Mouse (Mus musculus) ES-Bruce4 (cell line): ENCODE results near the gene 1700113H08Rik. TPM values are rescaled to one million over a fixed set of nuclear protein-coding genes. Genes with fewer than 3 reads are reported as not detected.
A peak's percentile ranks its signal among the peaks of the same experiment; 100 is the strongest.

Experiments used
- H3K27ac ChIP-seq: 2 replicates; pipeline ENCODE4 v1.5.1; 2012; ENCODE audit warnings: low read length, inconsistent platforms; ENCODE audit not compliant: insufficient read depth
- H3K27me3 ChIP-seq: 2 replicates; pipeline ENCODE4 v1.6.1; 2012; ENCODE audit warnings: mild to moderate bottlenecking, low read length, inconsistent platforms; ENCODE audit not compliant: control insufficient read depth, poor library complexity, insufficient read depth, severe bottlenecking
- H3K36me3 ChIP-seq: 2 replicates; pipeline ENCODE4 v1.6.1; 2012; ENCODE audit warnings: inconsistent platforms, mild to moderate bottlenecking, low read length, moderate library complexity; ENCODE audit not compliant: control insufficient read depth, poor library complexity, insufficient read depth, severe bottlenecking
- H3K4me1 ChIP-seq: one replicate; pipeline ENCODE4 v1.8.1; 2011; ENCODE audit warnings: low read length; ENCODE audit not compliant: control insufficient read depth, insufficient read depth
- H3K4me3 ChIP-seq: 2 replicates; pipeline ENCODE4 v1.5.1; 2011; ENCODE audit warnings: low read depth, mild to moderate bottlenecking, low read length
- H3K9ac ChIP-seq: 2 replicates; pipeline ENCODE4 v1.6.1; 2012; ENCODE audit warnings: low read depth, mild to moderate bottlenecking, inconsistent platforms; ENCODE audit not compliant: poor library complexity, severe bottlenecking
- H3K9me3 ChIP-seq: replicated peaks from 2 replicates; pipeline ENCODE4 v1.6.1; 2012; ENCODE audit warnings: mild to moderate bottlenecking, low read length, inconsistent platforms; ENCODE audit not compliant: control insufficient read depth, poor library complexity, insufficient read depth, severe bottlenecking
- CTCF ChIP-seq: IDR thresholded peaks from one replicate; pipeline ENCODE4 v1.8.1; 2011; ENCODE audit warnings: low read depth, low read length
- EP300 ChIP-seq: IDR thresholded peaks from 2 replicates; pipeline ENCODE4 v1.6.1; 2011; ENCODE audit warnings: low read depth, low read length; ENCODE audit not compliant: insufficient read depth
- POLR2A ChIP-seq: IDR thresholded peaks from one replicate; pipeline ENCODE4 v1.8.1; 2011; ENCODE audit warnings: low read length; ENCODE audit not compliant: insufficient read depth
- polyA plus RNA-seq: library from polyadenylated mRNA; stranded (reverse); fragments of >200 nt; gene quantifications from 2 replicates; pipeline ENCODE4 v1.2.4, GENCODE M21; 2011; ENCODE audit warnings: low read depth; ENCODE audit not compliant: missing spikeins, insufficient read depth, insufficient read length

1700113H08Rik gene
- polyA plus RNA-seq, 1 experiment: not detected

- H3K4me1 ChIP-seq: no peaks in the 10 kb centered on the region
- H3K27ac ChIP-seq: no peak overlapping the region
- no peaks in the 10 kb centered on the region for H3K36me3 ChIP-seq
- no peaks in the 10 kb centered on the region for H3K9me3 ChIP-seq
- H3K4me3 ChIP-seq: no peak overlapping the region
- no peaks in the 10 kb centered on the region for H3K27me3 ChIP-seq
- no peak overlapping the region for H3K9ac ChIP-seq
- TF ChIP-seq POLR2A: no peak
- no peak for TF ChIP-seq CTCF
- TF ChIP-seq EP300: no peak
These were observed 8.7 kb upstream of the 1700113H08Rik start for GRCm38 (mm10) chr10:87049179-87049578.

GRCm38 (mm10) chr10:87051714-87052113, 6.1 kb upstream of the 1700113H08Rik start:
- Histone ChIP-seq H3K27me3 (no peaks in the 10 kb centered on the region), H3K27ac (no peak overlapping the region), H3K4me3 (no peak overlapping the region), H3K4me1 (no peaks in the 10 kb centered on the region), H3K9ac (no peak overlapping the region), H3K9me3 (no peaks in the 10 kb centered on the region), H3K36me3 (no peaks in the 10 kb centered on the region)
- TF ChIP-seq POLR2A (no peak), CTCF (no peak), EP300 (no peak)

GRCm38 (mm10) chr10:87058251-87058925, 543 bp downstream of the 1700113H08Rik start:
- TF ChIP-seq POLR2A (no peak), EP300 (no peak), CTCF (no peak)
- Histone ChIP-seq H3K4me3 (peak overlapping the region; percentile 60), H3K9me3 (no peaks in the 10 kb centered on the region), H3K27ac (no peak overlapping the region), H3K36me3 (no peaks in the 10 kb centered on the region), H3K27me3 (no peaks in the 10 kb centered on the region; the same call in 1 of the 2 replicates), H3K4me1 (no peaks in the 10 kb centered on the region), H3K9ac (no peak overlapping the region)

GRCm38 (mm10) chr10:87058926-87059325, 1.1 kb downstream of the 1700113H08Rik start:
- Histone ChIP-seq H3K36me3 (no peaks in the 10 kb centered on the region), H3K27ac (no peak overlapping the region), H3K4me3 (no peak overlapping the region), H3K27me3 (no peaks in the 10 kb centered on the region; the same call in 1 of the 2 replicates), H3K9ac (no peak overlapping the region), H3K4me1 (no peaks in the 10 kb centered on the region), H3K9me3 (no peaks in the 10 kb centered on the region)
- TF ChIP-seq POLR2A (no peak), EP300 (no peak), CTCF (no peak)

- H3K36me3 ChIP-seq: no peaks in the 10 kb centered on the region
- H3K4me1 ChIP-seq: no peaks in the 10 kb centered on the region
- no peak for TF ChIP-seq CTCF
- TF ChIP-seq EP300: no peak
- no peak for TF ChIP-seq POLR2A
- H3K27ac ChIP-seq: no peak overlapping the region
- H3K4me3 ChIP-seq: no peak overlapping the region
- H3K9me3 ChIP-seq: no peaks in the 10 kb centered on the region
- H3K9ac ChIP-seq: no peak overlapping the region
- H3K27me3 ChIP-seq: no peaks in the 10 kb centered on the region; the same call in 1 of the 2 replicates
These were observed 1.6 kb downstream of the 1700113H08Rik start for GRCm38 (mm10) chr10:87059447-87059846.

GRCm38 (mm10) chr10:87084236-87084635, 26.4 kb downstream of the 1700113H08Rik start:
- Histone ChIP-seq H3K9me3 (no peaks in the 10 kb centered on the region), H3K27ac (no peak overlapping the region)

More at GRCm38 (mm10) chr10:87084236-87084635, 26.4 kb downstream of the 1700113H08Rik start:
- H3K27me3 ChIP-seq: no peaks in the 10 kb centered on the region
- H3K9ac ChIP-seq: no peak overlapping the region
- H3K4me3 ChIP-seq: no peak overlapping the region
- H3K4me1 ChIP-seq: no peaks in the 10 kb centered on the region
- no peaks in the 10 kb centered on the region for H3K36me3 ChIP-seq
- no peak for TF ChIP-seq EP300
- TF ChIP-seq CTCF: no peak
- no peak for TF ChIP-seq POLR2A
